Mouse (Mus musculus): ENCODE results near the gene Lactbl1. TPM values are rescaled to one million over a fixed set of nuclear protein-coding genes. Genes with fewer than 3 reads are reported as not detected.

Lactbl1 gene
- total and polyA plus RNA-seq, 3 experiments, result 0.08 TPM; not detected in 2

DNA sequence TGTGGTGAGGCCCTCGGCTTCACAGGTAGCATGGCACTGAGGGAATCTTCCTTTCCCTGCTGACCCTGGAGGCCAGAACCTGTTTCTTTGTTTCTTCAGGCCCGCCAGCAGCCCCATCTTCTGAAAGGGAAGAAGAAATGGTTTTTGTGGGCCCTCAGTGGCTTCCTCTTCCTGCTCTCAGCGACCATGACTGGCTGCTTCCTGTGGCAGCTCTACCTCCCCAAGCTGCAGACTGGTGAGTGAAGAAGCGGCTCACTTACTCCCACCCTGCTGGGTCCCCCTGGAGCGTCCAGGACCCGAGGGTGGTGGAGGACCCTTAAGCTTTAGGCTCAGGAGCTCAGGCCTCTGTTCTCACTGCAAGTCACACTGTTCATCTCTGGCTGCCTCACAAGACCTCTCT, 4.2 kb downstream of the Lactbl1 start:
- no peak for TF ChIP-seq POLR2A (IDR thresholded peaks at IDR 0.05; ENCODE audit: insufficient read depth, low read depth, low read length)
- TF ChIP-seq CTCF (IDR thresholded peaks at IDR 0.05), result no peak
- TF ChIP-seq EP300 (IDR thresholded peaks at IDR 0.05; ENCODE audit: insufficient read depth, low read depth, low read length), result no peak
- Histone ChIP-seq H3K4me1 (ENCODE audit: control insufficient read depth, insufficient read depth, low read length) (no peaks in the 10 kb centered on the region), H3K79me2 (replicated peaks; ENCODE audit: control insufficient read depth, insufficient read depth, low read length) (no peaks in the 10 kb centered on the region), H3K27ac (no peak overlapping the region), H3K27me3 (ENCODE audit: control insufficient read depth, insufficient read depth, low read length) (no peaks in the 10 kb centered on the region), H3K4me3 (no peak overlapping the region), H3K36me3 (ENCODE audit: control insufficient read depth, insufficient read depth, low read length) (no peaks in the 10 kb centered on the region), H3K9ac (ENCODE audit: low read depth, low read length) (no peak overlapping the region)
- DNase-seq, result no peak
- 57% methylated on average over 6 of the region's 6 CpGs for WGBS
- intact Hi-C loops (cut with DNase I), result no loop called here

DNA sequence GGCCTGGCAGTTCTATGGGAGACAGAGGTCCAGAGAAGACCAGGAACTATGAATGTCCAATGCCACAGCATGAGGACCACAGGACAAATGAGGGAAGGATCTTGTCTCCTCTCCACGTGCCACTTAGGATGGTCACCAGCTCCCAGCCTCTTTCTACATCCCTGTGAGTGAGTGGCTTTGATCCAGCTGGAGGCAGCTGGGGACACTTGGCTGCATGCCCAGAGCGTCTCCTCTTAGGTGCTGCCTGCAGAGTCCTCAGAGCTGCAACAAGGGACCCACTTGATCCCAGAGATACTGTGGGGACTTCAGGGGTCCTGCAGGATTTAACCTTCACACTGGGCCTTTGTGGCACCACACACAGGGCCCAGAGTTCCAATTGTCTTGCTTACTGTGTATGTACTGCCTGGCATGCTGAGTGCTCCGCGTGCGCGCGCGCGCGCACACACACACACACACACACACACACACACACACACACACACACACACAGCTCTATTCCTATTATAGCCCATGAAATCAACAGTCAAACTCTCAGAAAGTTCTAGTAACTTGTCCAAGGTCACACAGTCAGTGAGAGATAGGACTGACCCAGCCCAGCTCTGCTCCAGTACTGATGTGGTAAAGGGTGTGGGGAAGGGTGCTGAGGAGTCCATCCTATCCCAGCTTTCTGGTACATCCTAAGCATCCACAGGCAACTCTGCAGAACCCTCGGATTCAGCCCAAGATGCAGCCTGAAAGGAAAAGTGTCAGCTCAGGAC, 9.0 kb downstream of the Lactbl1 start:
- no peak overlapping the region for H3K9ac ChIP-seq (ENCODE audit: low read depth, low read length)
- 45% methylated on average over 11 of the region's 11 CpGs for WGBS
- H3K79me2 ChIP-seq (replicated peaks; ENCODE audit: control insufficient read depth, insufficient read depth, low read length), result no peaks in the 10 kb centered on the region
- intact Hi-C loops (cut with DNase I), result no loop called here
- no peak overlapping the region for H3K27ac ChIP-seq
- peak; percentile 55 to 61 for DNase-seq
- H3K27me3 ChIP-seq (ENCODE audit: control insufficient read depth, insufficient read depth, low read length), result no peaks in the 10 kb centered on the region
- TF ChIP-seq CTCF (IDR thresholded peaks at IDR 0.05) (no peak), POLR2A (IDR thresholded peaks at IDR 0.05; ENCODE audit: insufficient read depth, low read depth, low read length) (no peak), EP300 (IDR thresholded peaks at IDR 0.05; ENCODE audit: insufficient read depth, low read depth, low read length) (peak; percentile 69)
- H3K4me3 ChIP-seq, result no peak overlapping the region
- no peaks in the 10 kb centered on the region for H3K36me3 ChIP-seq (ENCODE audit: control insufficient read depth, insufficient read depth, low read length)
- no peaks in the 10 kb centered on the region for H3K4me1 ChIP-seq (ENCODE audit: control insufficient read depth, insufficient read depth, low read length)

DNA sequence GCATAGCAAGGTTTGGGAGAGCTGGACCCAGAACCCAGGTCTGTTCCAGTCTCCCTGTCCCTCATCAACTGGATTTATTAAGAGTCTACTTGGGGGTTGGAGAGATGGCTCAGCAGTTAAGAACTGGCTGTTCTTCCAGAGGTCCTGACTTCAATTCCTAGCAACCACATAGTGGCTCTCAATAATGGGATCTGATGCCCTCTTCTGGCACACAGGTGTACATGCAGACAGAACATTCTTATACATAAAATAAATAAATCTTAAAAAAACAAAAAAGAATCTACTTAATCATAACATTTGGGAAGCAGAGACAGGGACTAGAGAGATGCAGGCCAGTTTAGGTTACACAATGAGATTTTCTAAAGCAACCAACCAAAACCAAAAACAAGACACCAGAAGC, 13.6 kb downstream of the Lactbl1 start:
- intact Hi-C loops (cut with DNase I), result no loop called here
- Histone ChIP-seq H3K4me1 (ENCODE audit: control insufficient read depth, insufficient read depth, low read length) (no peaks in the 10 kb centered on the region), H3K36me3 (ENCODE audit: control insufficient read depth, insufficient read depth, low read length) (no peaks in the 10 kb centered on the region), H3K27me3 (ENCODE audit: control insufficient read depth, insufficient read depth, low read length) (peaks cover 8% of the 10 kb centered on the region), H3K79me2 (replicated peaks; ENCODE audit: control insufficient read depth, insufficient read depth, low read length) (no peaks in the 10 kb centered on the region), H3K9ac (ENCODE audit: low read depth, low read length) (no peak overlapping the region), H3K27ac (no peak overlapping the region), H3K4me3 (no peak overlapping the region)
- no peak for DNase-seq
- TF ChIP-seq CTCF (IDR thresholded peaks at IDR 0.05) (peak; percentile 18; the same call in 1 of the 2 replicates), EP300 (IDR thresholded peaks at IDR 0.05; ENCODE audit: insufficient read depth, low read depth, low read length) (no peak)

DNA sequence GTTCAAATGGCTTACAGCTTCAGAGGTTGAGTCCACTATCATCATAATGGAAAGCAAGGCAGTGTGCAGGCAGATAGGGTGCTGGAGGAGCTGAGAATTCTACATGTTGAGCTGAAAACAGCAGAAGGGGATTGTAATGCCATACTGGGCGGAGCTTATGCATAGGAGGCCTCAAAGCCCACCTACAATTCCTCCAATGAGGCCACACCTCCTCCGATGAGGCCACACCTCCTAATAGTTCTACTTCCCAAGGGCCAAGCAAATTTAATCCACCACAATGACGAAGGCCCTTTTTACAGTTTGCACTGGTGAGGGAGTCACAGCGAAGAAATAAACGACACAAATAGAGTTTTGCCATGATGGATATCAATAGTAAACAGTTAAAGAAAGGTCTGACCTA, 14.1 kb downstream of the Lactbl1 start:
- Histone ChIP-seq H3K36me3 (ENCODE audit: control insufficient read depth, insufficient read depth, low read length) (no peaks in the 10 kb centered on the region), H3K79me2 (replicated peaks; ENCODE audit: control insufficient read depth, insufficient read depth, low read length) (no peaks in the 10 kb centered on the region), H3K27me3 (ENCODE audit: control insufficient read depth, insufficient read depth, low read length) (peaks cover 8% of the 10 kb centered on the region), H3K9ac (ENCODE audit: low read depth, low read length) (no peak overlapping the region), H3K27ac (no peak overlapping the region), H3K4me1 (ENCODE audit: control insufficient read depth, insufficient read depth, low read length) (no peaks in the 10 kb centered on the region), H3K4me3 (no peak overlapping the region)
- WGBS, result 66% methylated on average over 5 of the region's 5 CpGs
- no peak for DNase-seq
- no peak for TF ChIP-seq CTCF (IDR thresholded peaks at IDR 0.05)
- no peak for TF ChIP-seq EP300 (IDR thresholded peaks at IDR 0.05; ENCODE audit: insufficient read depth, low read depth, low read length)
- TF ChIP-seq POLR2A (IDR thresholded peaks at IDR 0.05; ENCODE audit: insufficient read depth, low read depth, low read length), result no peak
- intact Hi-C loops (cut with DNase I), result no loop called here

GRCm38 (mm10) chr4:136636983-136637562, 14.7 kb downstream of the Lactbl1 start:
- H3K9ac ChIP-seq (ENCODE audit: low read depth, low read length), result no peak overlapping the region
- 18% methylated on average over 37 of the region's 37 CpGs for whole genome bisulfite sequencing
- no peaks in the 10 kb centered on the region for H3K79me2 ChIP-seq (replicated peaks; ENCODE audit: control insufficient read depth, insufficient read depth, low read length)
- H3K27ac ChIP-seq, result no peak overlapping the region
- peaks cover 8% of the 10 kb centered on the region for H3K27me3 ChIP-seq (ENCODE audit: control insufficient read depth, insufficient read depth, low read length)
- DNase-seq, result no peak
- no peak overlapping the region for H3K4me3 ChIP-seq
- no peaks in the 10 kb centered on the region for H3K36me3 ChIP-seq (ENCODE audit: control insufficient read depth, insufficient read depth, low read length)
- no peak for TF ChIP-seq EP300 (IDR thresholded peaks at IDR 0.05; ENCODE audit: insufficient read depth, low read depth, low read length)
- TF ChIP-seq POLR2A (IDR thresholded peaks at IDR 0.05; ENCODE audit: insufficient read depth, low read depth, low read length), result no peak
- no peak for TF ChIP-seq CTCF (IDR thresholded peaks at IDR 0.05)
- H3K4me1 ChIP-seq (ENCODE audit: control insufficient read depth, insufficient read depth, low read length), result no peaks in the 10 kb centered on the region
- intact Hi-C loops (cut with DNase I), result no loop called here

- TF ChIP-seq CTCF (IDR thresholded peaks at IDR 0.05) (no peak), EP300 (IDR thresholded peaks at IDR 0.05; ENCODE audit: insufficient read depth, low read depth, low read length) (no peak), POLR2A (IDR thresholded peaks at IDR 0.05; ENCODE audit: insufficient read depth, low read depth, low read length) (no peak)
- no peaks in the 10 kb centered on the region for H3K36me3 ChIP-seq (ENCODE audit: control insufficient read depth, insufficient read depth, low read length)
- H3K4me1 ChIP-seq (ENCODE audit: control insufficient read depth, insufficient read depth, low read length), result no peaks in the 10 kb centered on the region
- no peak overlapping the region for H3K9ac ChIP-seq (ENCODE audit: low read depth, low read length)
- H3K27me3 ChIP-seq (ENCODE audit: control insufficient read depth, insufficient read depth, low read length), result peaks cover 8% of the 10 kb centered on the region
- 4% methylated on average over 74 of the region's 76 CpGs for WGBS
- H3K79me2 ChIP-seq (replicated peaks; ENCODE audit: control insufficient read depth, insufficient read depth, low read length), result no peaks in the 10 kb centered on the region
- H3K27ac ChIP-seq, result no peak overlapping the region
- no peak for DNase-seq
- H3K4me3 ChIP-seq, result no peak overlapping the region
- intact Hi-C loops (cut with DNase I), result no loop called here
These were observed 15.3 kb downstream of the Lactbl1 start for GRCm38 (mm10) chr4:136637563-136638229.
